In the genomic region with DNA sequence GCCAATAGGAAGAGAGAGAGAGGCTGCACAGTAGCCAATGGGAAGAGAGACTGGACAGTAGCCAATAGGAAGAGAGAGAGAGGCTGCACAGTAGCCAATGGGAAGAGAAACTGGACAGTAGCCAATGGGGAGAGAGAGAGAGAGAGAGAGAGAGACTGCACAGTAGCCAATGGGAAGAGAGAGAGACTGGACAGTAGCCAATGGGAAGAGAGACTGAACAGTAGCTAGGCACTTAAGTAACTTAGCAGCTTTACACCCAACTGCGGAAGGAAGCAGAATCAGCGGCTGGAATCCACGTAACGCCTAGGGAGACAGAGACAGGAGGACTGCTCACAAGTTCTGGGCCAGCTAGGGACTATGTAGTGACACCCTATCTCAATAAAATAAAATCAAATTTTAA, we compare ENCODE assay signal across 25 mouse cellular contexts. TPM values are rescaled to one million over a fixed set of nuclear protein-coding genes. Genes with fewer than 3 reads are reported as not detected.
A peak's percentile ranks its signal among the peaks of the same experiment; 100 is the strongest.
DNase-seq lines count a peak whose midpoint lies in the region; ATAC-seq lines count a peak whose summit lies in the region.
"Had no signal": no experiment of that assay in that cellular context is flagged by ENCODE, and none has a peak within 500 bp of the region (broad histone marks: within the 10 kb centered on the region; RNA-seq: fewer than 3 reads in every experiment).

No protein-coding gene starts in this region.

- H3K4me3 ChIP-seq in heart, embryonic 10.5 days = no peak overlapping the region
- H3K4me3 ChIP-seq: forebrain, embryonic 13.5 days; heart, embryonic 15.5 days; midbrain, embryonic 15.5 days; neural tube, embryonic 15.5 days had no signal

- H3K27ac ChIP-seq in heart, embryonic 10.5 days = no peak overlapping the region
- H3K27ac ChIP-seq: forebrain, embryonic 13.5 days; heart, embryonic 15.5 days; kidney, postnatal 0 days; midbrain, embryonic 15.5 days; neural tube, embryonic 15.5 days had no signal

- H3K4me1 ChIP-seq in heart, embryonic 10.5 days = 0 out of 2 replicates have a peak, but pooled peaks cover 2% of the 10 kb centered on the region
- H3K4me1 ChIP-seq: forebrain, embryonic 13.5 days; midbrain, embryonic 15.5 days; neural tube, embryonic 15.5 days had no signal

- no peaks in the 10 kb centered on the region for H3K27me3 ChIP-seq in heart, embryonic 10.5 days (ENCODE audit: insufficient read depth, poor library complexity, severe bottlenecking)
- H3K27me3 ChIP-seq: forebrain, embryonic 13.5 days; midbrain, embryonic 15.5 days; neural tube, embryonic 15.5 days had no signal

- H3K36me3 ChIP-seq in heart, embryonic 10.5 days = no peaks in the 10 kb centered on the region
- H3K36me3 ChIP-seq: heart, embryonic 15.5 days; midbrain, embryonic 15.5 days; neural tube, embryonic 15.5 days had no signal

- DNase-seq in heart, embryonic 10.5 days (ENCODE audit: low spot score) = peak; percentile 31
- no peak for DNase-seq in heart, adult 8-10 months (ENCODE audit: low spot score)
- DNase-seq in ES-CJ7 (ENCODE audit: low read depth, low spot score) (peak; percentile 50), ZHBTc4 (ENCODE audit: low read depth, low spot score) (peak; percentile 44)
- DNase-seq in layer of hippocampus, postnatal 14 days (ENCODE audit: low spot score in 2 of 2) = no peak
- no peak for DNase-seq in adrenal gland, postnatal 14 days
- DNase-seq: adrenal gland, postnatal 25 days; cerebellum, adult 18-20 months; cerebellum, postnatal 10 days; gastrocnemius, postnatal 14 days; kidney, adult 8-10 months; kidney, postnatal 4 days; lung, adult 18-20 months; lung, postnatal 4 days; retina, postnatal 1 day; right cerebral cortex, postnatal 14 days; thymus, postnatal 14 days had no signal

- 0 out of 2 replicates have a peak, but pooled peaks have one; percentile 29 for ATAC-seq in megakaryocyte-erythroid progenitor cell, adult 5-6 weeks (replicated peaks; ENCODE audit: low FRiP score, low TSS enrichment, poor library complexity, severe bottlenecking)
- ATAC-seq: forebrain, embryonic 13.5 days; intestine, embryonic 16.5 days; lung, postnatal 0 days; midbrain, embryonic 15.5 days had no signal

- 88% methylated on average over 4 of the region's 4 CpGs for WGBS in heart, embryonic 10.5 days

- no peaks in the 10 kb centered on the region for H3K9me3 ChIP-seq in heart, embryonic 10.5 days
- H3K9me3 ChIP-seq: forebrain, embryonic 13.5 days; heart, embryonic 15.5 days; midbrain, embryonic 15.5 days; neural tube, embryonic 15.5 days had no signal

RNA-seq across cellular contexts. Expression of a gene that starts 29.4 kb away (rescaled TPM):
- 1,471 and 1,998 TPM in 2 replicates for polyA plus RNA-seq in heart, embryonic 10.5 days (2016; fragmentation: Nextera tagmentation; extraction: Ambion mirVana)
- total RNA-seq in heart, adult 8-10 months (2022) = 10 to 100 TPM; 40.0 to 70.3 (median 65.6) TPM
- total RNA-seq in megakaryocyte-erythroid progenitor cell, adult 5-6 weeks (2014; fragmentation: Nextera tagmentation) = not detected in 2 replicates
- total RNA-seq in megakaryocyte-erythroid progenitor cell, adult 5-6 weeks (2017) = not detected in 2 replicates
- total RNA-seq in layer of hippocampus, postnatal 14 days (2021) = 10 to 100 TPM; 22.3 to 24.9 TPM
- 54.6 and 70.5 TPM in 2 replicates for total RNA-seq in adrenal gland, postnatal 14 days (2021)

RNA-seq across cellular contexts. Expression of a gene that starts 35.2 kb away (rescaled TPM):
- 48.4 and 62.3 TPM in 2 replicates for polyA plus RNA-seq in heart, embryonic 10.5 days (2016; fragmentation: Nextera tagmentation; extraction: Ambion mirVana)
- total RNA-seq in heart, adult 8-10 months (2022) = under 1 TPM; 0.47 to 0.55 (median 0.51) TPM
- total RNA-seq in megakaryocyte-erythroid progenitor cell, adult 5-6 weeks (2014; fragmentation: Nextera tagmentation) = 17.1 and 27.3 TPM in 2 replicates
- total RNA-seq in megakaryocyte-erythroid progenitor cell, adult 5-6 weeks (2017) = 16.3 and 17.5 TPM in 2 replicates
- 1 to 10 TPM; 2.7 to 3.0 TPM for total RNA-seq in layer of hippocampus, postnatal 14 days (2021)
- 6.9 and 7.7 TPM in 2 replicates for total RNA-seq in adrenal gland, postnatal 14 days (2021)

RNA-seq across cellular contexts. Expression of a gene that starts 53.2 kb away (rescaled TPM):
- 4.7 and 6.3 TPM in 2 replicates for polyA plus RNA-seq in heart, embryonic 10.5 days (2016; fragmentation: Nextera tagmentation; extraction: Ambion mirVana)
- total RNA-seq in heart, adult 8-10 months (2022) = 1 to 10 TPM in 1 of 4 experiments, under 1 TPM in 3; 0.40 to 1.4 (median 0.56) TPM
- total RNA-seq in megakaryocyte-erythroid progenitor cell, adult 5-6 weeks (2014; fragmentation: Nextera tagmentation) = 3.6 and 5.9 TPM in 2 replicates
- 0.84 TPM in 1 of 2 replicates, not detected in the other for total RNA-seq in megakaryocyte-erythroid progenitor cell, adult 5-6 weeks (2017)
- 1 to 10 TPM; 3.4 to 3.5 TPM for total RNA-seq in layer of hippocampus, postnatal 14 days (2021)
- total RNA-seq in adrenal gland, postnatal 14 days (2021) = 2.8 and 4.1 TPM in 2 replicates

RNA-seq across cellular contexts. Expression of a gene that starts 58.3 kb away (rescaled TPM):
- polyA plus RNA-seq in heart, embryonic 10.5 days (2016; fragmentation: Nextera tagmentation; extraction: Ambion mirVana) = 197 and 198 TPM in 2 replicates
- total RNA-seq in heart, adult 8-10 months (2022) = 100 to 1,000 TPM in 2 of 4 experiments, 10 to 100 TPM in 2; 90.3 to 107 (median 102) TPM
- 197 and 208 TPM in 2 replicates for total RNA-seq in megakaryocyte-erythroid progenitor cell, adult 5-6 weeks (2014; fragmentation: Nextera tagmentation)
- total RNA-seq in megakaryocyte-erythroid progenitor cell, adult 5-6 weeks (2017) = 130 and 141 TPM in 2 replicates
- 100 to 1,000 TPM; 108 to 114 TPM for total RNA-seq in layer of hippocampus, postnatal 14 days (2021)
- 269 and 294 TPM in 2 replicates for total RNA-seq in adrenal gland, postnatal 14 days (2021)

Comparison
In these comparisons a context has a peak if more than half of its experiments do, and no peak if none do; other contexts are left out.
1. DNase-seq: peak in heart, embryonic 10.5 days (single experiment), ES-CJ7 (single experiment) and ZHBTc4 (single experiment); none in heart, adult 8-10 months (single experiment), layer of hippocampus, postnatal 14 days (0 of 2) and adrenal gland, postnatal 14 days (single experiment).
2. RNA of a gene that starts 29.4 kb away (total RNA-seq): 40.0 to 70.3 TPM in heart, adult 8-10 months, 54.6 to 70.5 TPM in adrenal gland, postnatal 14 days and 22.3 to 24.9 TPM in layer of hippocampus, postnatal 14 days; not detected in megakaryocyte-erythroid progenitor cell, adult 5-6 weeks; every median in the first group is over 10 times any median in the second.